Mouse (Mus musculus) kidney, adult 2 months (tissue): ENCODE measurements around the gene Top2a. TPM values are rescaled to one million over a fixed set of nuclear protein-coding genes. Genes with fewer than 3 reads are reported as not detected.
A peak's percentile ranks its signal among the peaks of the same experiment; 100 is the strongest.

Source experiments
- DNase-seq: peaks from one replicate; pipeline ENCODE4 v3.0.0; 2021
- H3K27ac ChIP-seq: fragments of 200-500 bp; 2 replicates; pipeline ENCODE4 v1.5.1; 2012; ENCODE audit warnings: low read depth, low read length, control low read depth, inconsistent platforms; ENCODE audit not compliant: insufficient read depth
- H3K27me3 ChIP-seq: fragments of 200-500 bp; replicated peaks from 2 replicates; pipeline ENCODE4 v1.6.1; 2012; ENCODE audit warnings: mild to moderate bottlenecking, moderate library complexity, low read length, inconsistent platforms; ENCODE audit not compliant: control insufficient read depth, insufficient read depth
- H3K36me3 ChIP-seq: fragments of 200-500 bp; 2 replicates; pipeline ENCODE4 v1.6.1; 2012; ENCODE audit warnings: mild to moderate bottlenecking, moderate library complexity, low read length, inconsistent platforms; ENCODE audit not compliant: control insufficient read depth, insufficient read depth
- H3K4me1 ChIP-seq: fragments of 200-500 bp; 2 replicates; pipeline ENCODE4 v1.6.1; 2011; ENCODE audit warnings: low read length; ENCODE audit not compliant: control insufficient read depth, insufficient read depth
- H3K4me3 ChIP-seq: fragments of 200-500 bp; 2 replicates; pipeline ENCODE4 v1.5.1; 2011; ENCODE audit warnings: mild to moderate bottlenecking, low read depth, low read length, control low read depth; ENCODE audit not compliant: insufficient read depth
- CTCF ChIP-seq: fragments of 200-500 bp; conservative IDR thresholded peaks from 2 replicates; pipeline ENCODE4 v1.5.1; 2011; ENCODE audit warnings: low read depth, mild to moderate bottlenecking, control low read depth, low read length, moderate library complexity, mixed read lengths; ENCODE audit not compliant: insufficient read depth, insufficient read length
- POLR2A ChIP-seq: fragments of 200-500 bp; IDR thresholded peaks from one replicate; pipeline ENCODE4 v1.6.1; 2011; ENCODE audit warnings: low read depth, low read length, control low read depth
- WGBS: fragments of 180-500 bp; shearing (Covaris S2); methylation state at CpG from one replicate; pipeline ENCODE4 v1.1.7; 2018; 5-methylcytosine and 5-hydroxymethylcytosine counted together
- polyA plus RNA-seq: library from polyadenylated mRNA; depleted of rRNA; stranded (reverse); fragments of >200 nt; gene quantifications from 2 replicates; pipeline ENCODE4 v1.2.3, GENCODE M21; 2012

Top2a gene
- polyA plus RNA-seq, 1 experiment = 0.72 TPM

DNA sequence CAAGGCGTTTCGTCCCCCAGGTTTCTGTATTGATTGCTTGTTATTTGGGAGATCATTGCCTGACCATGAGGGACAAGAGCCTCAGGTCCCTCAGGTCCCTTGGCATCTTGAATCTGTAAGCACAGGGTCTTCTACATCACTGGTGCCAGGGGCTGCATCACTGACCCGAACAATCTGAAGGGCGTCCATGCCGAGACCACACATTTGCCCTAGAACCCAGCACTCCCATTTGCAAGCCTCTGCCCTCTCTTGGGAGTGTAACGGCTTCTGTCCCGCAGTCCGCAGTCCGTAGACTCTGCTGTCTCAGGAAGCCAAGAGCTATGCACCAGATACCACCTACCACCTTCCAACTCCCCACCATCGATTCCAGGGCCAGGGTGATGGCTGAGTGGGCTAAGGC, 67.6 kb downstream of the Top2a start:
- 73% methylated on average over 10 of the region's 10 CpGs for WGBS
- Histone ChIP-seq H3K4me3 (no peak overlapping the region), H3K27ac (no peak overlapping the region), H3K4me1 (peaks cover 37% of the 10 kb centered on the region), H3K36me3 (no peaks in the 10 kb centered on the region), H3K27me3 (no peaks in the 10 kb centered on the region)
- no peak for TF ChIP-seq POLR2A
- no peak for TF ChIP-seq CTCF
- DNase-seq = no peak

GRCm38 (mm10) chr11:98955707-98956235, 68.2 kb downstream of the Top2a start:
- H3K27ac ChIP-seq = no peak overlapping the region
- H3K4me1 ChIP-seq = peaks cover 38% of the 10 kb centered on the region
- no peak for TF ChIP-seq CTCF
- no peak for TF ChIP-seq POLR2A
- H3K27me3 ChIP-seq = no peaks in the 10 kb centered on the region
- H3K4me3 ChIP-seq = no peak overlapping the region
- DNase-seq = no peak
- no peaks in the 10 kb centered on the region for H3K36me3 ChIP-seq
- WGBS = 16% methylated on average over 7 of the region's 7 CpGs

DNA sequence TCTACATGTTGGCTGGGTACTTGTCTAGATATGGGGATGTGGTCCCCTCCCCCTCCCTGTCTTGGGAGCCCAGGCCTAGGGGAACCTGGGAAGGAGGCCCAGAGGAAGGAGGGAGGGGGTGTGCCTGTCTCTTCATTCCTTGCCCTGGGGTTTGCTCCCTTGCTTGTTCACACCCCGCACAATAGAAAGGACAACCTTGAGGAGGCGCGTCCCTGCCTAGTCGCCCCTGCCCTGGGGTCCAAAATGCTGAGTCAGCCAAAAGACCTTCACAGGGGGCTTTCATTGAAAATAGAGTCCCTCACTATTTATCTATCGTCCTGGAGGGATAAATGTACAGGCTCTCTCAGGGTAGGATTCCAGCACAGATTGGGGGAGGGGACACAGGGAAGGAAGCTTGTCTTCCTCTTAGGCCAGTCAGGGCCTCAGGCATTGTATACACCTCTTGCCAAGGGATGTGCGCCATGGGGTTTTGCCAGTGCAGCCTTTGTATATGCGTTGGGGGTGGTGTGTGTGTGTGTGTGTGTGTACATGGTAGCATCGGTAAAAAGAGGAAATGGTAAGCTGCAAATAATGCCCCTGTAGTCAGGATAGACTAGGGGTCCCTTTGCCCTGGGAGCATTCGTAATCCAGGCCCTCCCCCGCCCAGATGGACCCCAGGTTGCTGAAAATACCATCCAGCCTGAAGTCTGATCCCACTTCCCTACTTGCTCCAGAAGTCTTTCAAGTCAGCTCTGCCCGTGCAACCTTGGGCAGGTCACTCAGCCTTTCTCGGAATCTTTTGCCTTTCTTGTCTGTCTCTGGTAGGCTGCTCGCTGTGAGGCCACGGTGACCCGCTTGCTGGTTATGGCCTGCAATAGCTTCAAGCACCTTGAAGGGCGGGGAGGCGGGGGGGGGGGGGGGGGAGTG, 68.9 kb downstream of the Top2a start:
- H3K4me3 ChIP-seq = no peak overlapping the region
- peak; percentile 50 for DNase-seq

GRCm38 (mm10) chr11:98954373-98954772, 69.6 kb downstream of the Top2a start:
- peak; percentile 84 for DNase-seq
- Histone ChIP-seq H3K27ac (peak overlapping the region; percentile 68; the same call in 1 of the 2 replicates), H3K4me3 (no peak overlapping the region)

More for the DNA sequence above, 68.9 kb downstream of the Top2a start:
- Histone ChIP-seq H3K36me3 (no peaks in the 10 kb centered on the region), H3K27me3 (no peaks in the 10 kb centered on the region), H3K4me1 (peaks cover 44% of the 10 kb centered on the region), H3K27ac (peak overlapping the region; percentile 68)
- 30% methylated on average over 17 of the region's 17 CpGs for WGBS
- TF ChIP-seq CTCF (no peak), POLR2A (no peak)

DNA sequence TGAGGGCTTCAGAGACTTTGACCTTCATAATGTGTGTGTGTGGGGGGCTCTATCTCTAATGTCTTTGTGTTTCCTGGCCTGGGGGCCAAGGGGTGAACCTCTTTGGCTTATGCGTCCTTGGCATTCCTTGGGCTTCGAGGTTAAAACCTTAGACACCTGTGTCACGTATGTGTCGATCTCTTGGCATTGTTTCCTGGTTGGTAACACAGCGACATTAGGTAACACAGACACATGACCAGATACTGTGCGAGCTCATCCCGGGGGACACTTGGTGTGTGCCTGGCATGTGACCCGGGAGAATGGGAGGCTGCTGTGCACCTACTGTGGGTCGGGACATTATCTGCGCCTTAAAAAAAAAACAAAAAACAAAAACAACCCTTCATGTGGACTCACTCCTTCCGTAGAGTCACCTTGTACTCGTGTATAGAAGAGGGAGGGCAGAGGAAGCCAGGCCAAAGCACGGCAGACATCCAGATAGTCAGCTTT, 70.1 kb downstream of the Top2a start:
- TF ChIP-seq POLR2A (no peak), CTCF (no peak)
- DNase-seq = peak; percentile 22
- Histone ChIP-seq H3K27me3 (no peaks in the 10 kb centered on the region), H3K36me3 (no peaks in the 10 kb centered on the region), H3K4me3 (no peak overlapping the region), H3K27ac (0 out of 2 replicates have a peak overlapping the region, but pooled peaks have one; percentile 24), H3K4me1 (peaks cover 51% of the 10 kb centered on the region)
- 20% methylated on average over 13 of the region's 13 CpGs for WGBS

More at GRCm38 (mm10) chr11:98954373-98954772, 69.6 kb downstream of the Top2a start:
- TF ChIP-seq CTCF = peak; percentile 57
- TF ChIP-seq POLR2A = no peak
- WGBS = 15% methylated on average over 10 of the region's 10 CpGs
- no peaks in the 10 kb centered on the region for H3K36me3 ChIP-seq
- peaks cover 49% of the 10 kb centered on the region for H3K4me1 ChIP-seq
- H3K27me3 ChIP-seq = no peaks in the 10 kb centered on the region

DNA sequence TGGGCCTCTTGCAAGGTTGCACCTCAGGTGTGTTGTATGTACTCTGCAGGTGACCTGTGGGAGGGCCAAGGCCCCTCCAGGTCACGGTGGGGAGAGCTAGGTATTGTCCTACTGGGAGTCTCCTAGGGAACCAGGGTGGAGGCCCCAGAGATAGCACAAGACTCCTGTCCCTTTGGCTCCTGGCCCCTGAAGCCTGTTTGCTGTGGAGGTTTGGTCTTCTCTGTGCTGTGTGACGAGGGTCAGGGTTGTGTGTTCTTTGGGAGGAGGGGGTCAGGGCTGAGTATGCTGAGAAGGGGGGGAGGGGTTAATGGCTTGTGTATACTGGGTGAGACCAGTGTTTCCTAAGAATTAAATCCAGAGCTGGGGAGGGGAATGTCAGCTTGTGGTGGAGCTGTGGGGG, 70.6 kb downstream of the Top2a start:
- no peak overlapping the region for H3K27ac ChIP-seq
- H3K4me3 ChIP-seq = no peak overlapping the region
- no peaks in the 10 kb centered on the region for H3K27me3 ChIP-seq
- TF ChIP-seq CTCF (no peak), POLR2A (no peak)
- DNase-seq = no peak
- H3K36me3 ChIP-seq = no peaks in the 10 kb centered on the region
- peaks cover 51% of the 10 kb centered on the region for H3K4me1 ChIP-seq
- WGBS = 32% methylated on average over 2 of the region's 2 CpGs

GRCm38 (mm10) chr11:98952736-98953135, 71.3 kb downstream of the Top2a start:
- Histone ChIP-seq H3K36me3 (no peaks in the 10 kb centered on the region), H3K27me3 (no peaks in the 10 kb centered on the region), H3K4me3 (no peak overlapping the region), H3K27ac (no peak overlapping the region), H3K4me1 (peaks cover 51% of the 10 kb centered on the region)
- 78% methylated on average over 2 of the region's 2 CpGs for WGBS
- DNase-seq = no peak
- TF ChIP-seq POLR2A (no peak), CTCF (no peak)
